Mouse (Mus musculus): ENCODE results near the gene Spsb3.

- TF ChIP-seq POLR2A (IDR thresholded peaks at IDR 0.05; ENCODE audit: borderline replicate concordance, control insufficient read depth, low read depth, low read length) = no peak
- TF ChIP-seq CTCF (IDR thresholded peaks at IDR 0.05; ENCODE audit: control insufficient read depth, insufficient read depth, low read length) = no peak
Observed at GRCm38 (mm10) chr17:24892785-24893184, 6.3 kb downstream of the Spsb3 start.

Data from bone marrow, adult 2 months (tissue).